Mouse (Mus musculus) left cerebral cortex, postnatal 14 days (tissue): ENCODE results near the gene Dnah14. TPM values are rescaled to one million over a fixed set of nuclear protein-coding genes. Genes with fewer than 3 reads are reported as not detected.

Experiments used
- DNase-seq, 2 experiments: peaks; one replicate each; pipeline ENCODE4 v3.0.0; 2021 to 2022; ENCODE audit warnings: low spot score in 2 of 2, mixed read lengths in 1 of 2
- intact Hi-C: fragments of 180-260 bp; cut with DNase I; formaldehyde crosslinking; loops from one replicate; pipeline ENCODE4 v1.15.1; 2025
- total RNA-seq, 2 experiments: library from RNA; stranded (reverse); gene quantifications; 2 replicates each; pipeline ENCODE4 v1.2.3; 2021

Dnah14 gene
- total RNA-seq, 2 experiments from 2014 or later = 1.3 to 2.2 TPM

DNA sequence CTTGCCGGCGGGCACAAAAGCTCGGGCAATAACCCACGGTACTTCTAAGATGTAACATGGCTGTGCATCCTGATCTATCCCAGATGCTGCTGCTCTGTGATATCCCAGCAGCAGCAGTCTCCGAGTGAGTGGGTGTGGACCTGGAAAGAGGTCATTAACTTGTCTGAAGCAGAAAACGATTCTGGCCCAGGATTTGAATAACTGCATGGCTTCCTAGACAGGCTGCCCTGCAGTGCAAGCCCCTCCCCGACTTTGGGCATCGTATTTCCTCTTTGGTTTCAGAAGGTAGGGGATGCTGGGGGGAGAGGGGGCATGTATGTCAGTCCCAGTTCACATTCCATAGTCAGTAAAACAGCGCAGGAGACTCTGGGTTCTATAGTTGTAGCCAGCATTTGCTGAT is 6.9 kb upstream of the Dnah14 start:
- intact Hi-C loops = no loop called here
- no peak for DNase-seq

GRCm38 (mm10) chr1:181583152-181583551 is 6.8 kb downstream of the Dnah14 start:
- intact Hi-C loops = no loop called here
- DNase-seq = no peak

GRCm38 (mm10) chr1:181589116-181589515 is 12.8 kb downstream of the Dnah14 start:
- DNase-seq = peak; percentile 24 to 71

DNA sequence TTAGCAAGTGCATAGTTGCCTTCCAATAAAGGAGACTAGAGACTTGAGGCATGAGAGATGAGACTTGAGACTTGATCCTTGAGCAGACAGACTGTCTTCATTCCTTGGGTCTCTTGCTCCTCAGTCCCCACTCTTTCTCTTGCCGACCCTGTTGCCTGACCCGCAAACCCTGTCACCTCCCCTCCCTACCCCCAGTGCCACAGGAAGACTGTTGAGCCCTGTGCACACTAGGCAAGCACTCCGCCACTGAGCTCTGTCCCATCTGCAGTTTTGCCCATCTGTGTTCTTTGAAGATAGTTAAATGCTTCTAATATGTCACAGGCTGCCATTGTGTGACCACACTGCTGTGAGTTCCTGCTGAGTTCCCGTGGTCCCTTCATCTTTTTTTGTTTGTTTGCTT is 23.0 kb downstream of the Dnah14 start:
- no peak for DNase-seq

More at GRCm38 (mm10) chr1:181589116-181589515, 12.8 kb downstream of the Dnah14 start:
- intact Hi-C loops = no loop called here

DNA sequence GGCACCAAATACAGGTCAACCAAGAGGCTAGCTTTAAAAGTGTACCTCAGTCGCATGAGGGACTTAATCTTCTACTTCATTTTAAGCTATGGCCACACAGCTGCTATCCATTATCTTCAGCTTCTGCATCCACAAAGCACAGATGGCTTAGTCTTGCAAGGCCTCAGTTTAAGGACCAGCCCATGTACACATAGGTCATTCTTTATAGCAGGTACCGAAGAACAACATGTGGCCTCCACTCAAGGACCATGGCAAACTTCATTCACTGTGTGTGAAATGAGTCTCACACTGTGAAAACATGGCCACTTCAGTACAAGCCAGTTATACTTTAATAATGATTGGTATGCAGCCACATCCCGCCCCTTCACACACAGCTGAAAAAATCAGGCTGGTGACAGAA is 34.8 kb downstream of the Dnah14 start:
- DNase-seq = no peak
- intact Hi-C loops = no loop called here

More for the DNA sequence above, 23.0 kb downstream of the Dnah14 start:
- intact Hi-C loops = no loop called here

DNA sequence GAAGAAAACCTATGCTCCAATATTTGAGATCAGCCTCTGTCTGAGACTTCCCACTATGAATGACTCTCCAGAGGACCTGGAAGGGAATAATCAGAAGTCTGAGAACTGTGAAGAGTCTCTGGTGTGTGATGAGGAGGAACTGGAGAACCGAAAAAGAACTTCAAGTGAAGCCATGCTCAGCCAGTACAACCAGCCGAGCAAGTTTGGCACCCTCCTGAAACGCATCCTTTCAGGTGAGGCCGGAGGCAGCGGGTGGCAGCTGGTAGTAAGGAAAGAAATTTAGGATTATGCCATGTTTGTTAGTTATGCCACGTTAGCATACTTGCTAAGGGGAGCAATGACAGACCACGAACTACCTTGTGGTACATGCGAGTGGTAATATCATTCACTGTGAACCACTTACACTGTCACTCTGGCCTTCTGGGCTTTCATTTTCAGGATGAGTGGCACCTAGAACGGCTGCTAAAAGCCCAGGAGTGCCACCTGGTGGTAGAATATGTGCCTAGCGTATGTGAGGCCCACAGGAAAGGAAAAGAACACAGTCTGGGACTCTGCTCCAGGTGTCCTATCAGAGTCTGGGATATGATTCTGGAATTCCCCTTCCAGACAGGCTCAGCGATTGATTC is 39.6 kb downstream of the Dnah14 start:
- DNase-seq = peak; percentile 73 to 86
- intact Hi-C loops = loop anchor here (5.0 kb wide), 2 partner anchors 69 to 344 kb away; no protein-coding TSS in a partner anchor

- no peak for DNase-seq
- intact Hi-C loops = loop anchor here (5.0 kb wide), 2 partner anchors 70 to 345 kb away; no protein-coding TSS in a partner anchor
Observed at GRCm38 (mm10) chr1:181617332-181617731, 41.0 kb downstream of the Dnah14 start.

DNA sequence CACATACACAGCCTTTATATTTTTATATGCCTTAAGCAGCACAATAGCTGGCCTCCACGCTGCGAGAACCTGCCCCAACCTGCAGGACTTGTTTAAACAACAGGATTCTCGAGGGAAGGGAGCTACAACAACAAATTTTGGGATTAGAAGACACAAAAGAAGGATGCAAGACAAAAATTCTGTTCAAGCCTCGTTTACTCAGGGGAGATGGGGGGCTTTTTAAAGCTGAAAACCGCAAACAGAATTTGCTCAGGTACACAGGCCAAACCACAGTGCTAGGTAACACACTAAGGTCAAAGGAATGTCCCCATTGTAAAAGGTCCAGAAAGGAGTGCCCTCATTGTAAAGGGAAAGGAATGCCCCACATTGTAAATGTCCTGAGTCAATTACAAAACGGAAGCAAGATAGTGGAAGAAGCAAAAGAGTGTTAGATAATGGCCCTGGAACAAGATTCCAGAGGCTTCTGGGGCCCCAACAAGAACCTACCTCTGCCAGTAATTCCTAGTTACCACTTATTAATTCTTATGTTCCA is 46.9 kb downstream of the Dnah14 start:
- intact Hi-C loops = no loop called here
- DNase-seq = no peak

GRCm38 (mm10) chr1:181624876-181625275 is 48.5 kb downstream of the Dnah14 start:
- peak; percentile 26 to 43 for DNase-seq
- intact Hi-C loops = no loop called here

DNA sequence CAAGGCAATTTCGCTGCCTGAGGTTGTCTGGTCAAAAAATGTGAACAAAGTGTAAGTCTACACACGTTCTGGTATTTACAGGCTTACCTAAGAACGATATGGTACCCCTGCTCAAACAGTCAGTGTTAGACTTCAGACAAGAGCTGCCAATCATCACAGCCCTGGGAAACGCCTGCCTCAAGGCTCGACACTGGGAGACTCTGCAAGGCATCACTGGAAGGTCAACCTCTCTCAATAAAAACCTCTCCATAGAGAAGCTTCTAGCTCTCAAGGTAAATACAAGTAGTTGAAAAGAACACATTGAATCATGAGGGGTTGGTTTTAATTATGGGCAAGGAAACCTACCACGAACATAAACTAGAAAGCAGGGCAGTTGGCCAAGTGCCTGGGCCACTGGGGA is 51.9 kb downstream of the Dnah14 start:
- no peak for DNase-seq
- intact Hi-C loops = no loop called here

- no peak for DNase-seq
- intact Hi-C loops = no loop called here
Observed at GRCm38 (mm10) chr1:181631371-181631770, 55.0 kb downstream of the Dnah14 start.

DNA sequence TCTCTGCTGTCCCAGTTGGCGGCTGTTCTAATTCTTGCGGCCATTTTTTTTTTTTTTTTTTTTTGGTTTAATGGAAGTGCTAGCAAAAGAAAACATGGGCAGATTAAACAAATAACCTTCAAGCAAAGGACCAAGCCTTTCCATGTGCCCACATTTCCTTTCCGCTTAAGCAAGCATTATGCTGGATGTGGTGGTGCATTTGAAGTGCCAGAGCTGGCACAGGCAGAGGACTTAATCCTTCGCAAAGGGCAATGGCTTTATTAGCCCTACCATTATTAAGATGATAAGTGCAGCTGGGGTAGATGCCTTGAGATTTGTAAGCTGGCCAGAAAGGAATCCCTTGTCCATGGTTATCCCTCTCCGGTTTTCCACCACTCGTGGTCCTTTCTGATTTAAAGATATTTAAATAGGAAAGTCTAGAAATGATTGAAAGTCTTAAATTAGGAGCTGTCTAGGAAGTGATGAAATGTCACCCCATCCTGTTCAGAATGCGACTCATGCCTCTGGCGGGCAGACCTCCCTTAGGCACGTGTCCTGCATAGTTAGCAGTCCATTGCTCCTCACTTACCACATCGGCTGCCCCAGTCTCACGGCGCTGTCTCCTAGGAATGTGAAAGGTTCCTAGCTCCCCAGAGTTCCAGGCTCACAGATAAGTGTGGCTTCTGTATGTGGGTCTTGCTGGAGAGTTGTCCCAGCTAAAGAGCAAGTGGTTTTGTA is 61.8 kb downstream of the Dnah14 start:
- peak in 1 of 2 experiments; percentile 14 for DNase-seq

GRCm38 (mm10) chr1:181640383-181640782 is 64.0 kb downstream of the Dnah14 start:
- intact Hi-C loops = no loop called here
- no peak for DNase-seq

More for the DNA sequence above, 61.8 kb downstream of the Dnah14 start:
- intact Hi-C loops = no loop called here

DNA sequence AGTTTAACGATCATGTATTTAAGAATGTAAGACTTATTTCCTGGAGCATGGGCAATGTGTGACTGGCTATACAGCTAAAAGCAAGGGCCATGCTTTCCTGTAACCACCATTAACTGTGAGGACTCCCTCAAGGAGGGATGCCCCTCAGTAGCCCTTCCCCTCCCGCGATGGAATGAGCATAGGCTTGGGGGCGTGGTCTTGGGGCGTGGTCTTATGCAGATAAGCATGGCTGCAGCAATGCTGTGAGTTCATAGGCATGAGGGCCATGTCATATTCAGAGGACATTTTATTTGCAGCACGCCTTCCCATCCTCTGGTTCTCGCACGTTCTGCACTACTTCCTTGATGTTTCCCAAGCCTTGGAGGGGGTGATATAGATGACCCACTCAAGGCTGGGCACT is 71.1 kb downstream of the Dnah14 start:
- intact Hi-C loops = no loop called here
- no peak for DNase-seq

- intact Hi-C loops = no loop called here
- DNase-seq = no peak
Observed at GRCm38 (mm10) chr1:181653481-181653880, 77.1 kb downstream of the Dnah14 start.

GRCm38 (mm10) chr1:181656421-181656820 is 80.1 kb downstream of the Dnah14 start:
- no peak for DNase-seq

DNA sequence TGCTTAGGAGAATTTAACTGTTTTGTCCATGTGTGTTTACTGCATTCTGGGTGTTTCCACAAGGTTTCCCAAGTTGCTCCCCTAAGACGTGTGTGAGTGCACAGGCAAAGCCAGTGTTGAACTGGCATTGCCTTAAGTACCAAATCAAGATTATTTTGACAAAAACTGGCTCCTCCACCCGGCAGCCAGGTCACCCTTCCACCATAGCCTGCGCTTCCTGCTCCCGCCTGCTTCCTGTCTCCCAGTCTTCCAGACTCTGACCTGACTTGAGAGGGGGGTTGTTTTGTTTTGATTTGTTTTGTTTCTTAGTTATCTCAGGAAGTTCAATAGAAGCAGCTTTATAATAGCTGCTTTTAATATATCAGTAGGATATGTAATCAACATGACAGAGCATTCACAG is 90.4 kb downstream of the Dnah14 start:
- DNase-seq = no peak
- intact Hi-C loops = no loop called here

More at GRCm38 (mm10) chr1:181656421-181656820, 80.1 kb downstream of the Dnah14 start:
- intact Hi-C loops = no loop called here

DNA sequence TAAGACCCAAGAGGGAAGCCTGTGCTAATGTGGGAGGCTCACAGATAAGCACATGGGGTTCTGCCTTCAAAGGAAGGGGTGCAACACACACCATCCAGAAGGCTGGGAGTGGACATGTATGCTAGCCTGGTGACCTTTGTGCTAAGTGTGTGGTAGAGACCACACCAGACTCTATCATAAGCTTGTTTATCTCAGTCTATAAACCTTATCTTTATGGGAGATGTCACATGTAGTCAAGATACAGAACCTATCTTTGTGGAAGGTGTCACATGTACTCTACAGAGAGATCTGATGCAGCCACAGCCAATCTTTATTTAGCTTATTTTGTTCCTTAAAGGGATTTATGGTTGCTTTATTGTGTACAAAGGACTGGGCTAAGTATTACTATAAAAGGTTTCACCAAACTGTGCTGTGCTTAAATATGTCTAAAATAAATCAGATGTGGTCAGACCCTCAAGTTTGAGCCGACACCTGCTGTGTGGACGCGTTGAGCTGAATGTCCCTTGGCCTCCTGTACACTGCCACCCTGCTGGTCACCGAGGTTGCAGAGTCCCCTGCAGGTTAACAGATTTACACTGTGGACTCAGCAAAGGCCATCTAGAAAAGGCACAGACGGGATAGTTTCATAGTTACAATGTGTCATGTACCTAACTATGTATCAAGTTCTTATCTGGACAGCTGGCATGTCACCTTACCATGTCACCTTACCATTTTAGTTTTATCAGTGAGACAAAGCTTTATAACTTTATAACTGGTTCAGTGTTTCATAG is 118.6 kb downstream of the Dnah14 start:
- intact Hi-C loops = no loop called here
- no peak for DNase-seq

DNA sequence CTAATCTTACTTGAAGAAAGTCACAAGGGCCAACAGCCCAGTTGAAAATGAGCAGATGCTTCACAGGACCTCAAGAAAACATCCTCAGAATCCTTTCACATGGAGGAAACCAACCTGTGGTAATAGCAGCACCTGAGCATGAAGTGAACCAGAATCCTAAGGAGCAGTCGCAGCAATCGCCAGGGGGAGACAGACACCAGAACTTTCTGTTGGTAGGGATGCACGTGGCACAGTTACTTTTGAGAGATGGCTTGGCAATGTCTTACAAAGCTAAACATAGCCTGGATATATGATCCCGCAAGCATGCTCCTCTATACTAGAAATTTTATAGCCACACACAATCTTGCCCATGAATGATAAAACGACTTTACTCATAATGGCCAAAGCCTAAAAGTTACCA is 152.3 kb downstream of the Dnah14 start:
- peak; percentile 37 to 49 for DNase-seq
- intact Hi-C loops = loop anchor here (2.0 kb wide), 1 partner anchor 152 kb away; no protein-coding TSS in a partner anchor

- intact Hi-C loops = no loop called here
- no peak for DNase-seq
Observed at GRCm38 (mm10) chr1:181733517-181733916, 157.2 kb downstream of the Dnah14 start.
